Mouse (Mus musculus) limb, embryonic 11.5 days (tissue): ENCODE data around the gene Gm36210. TPM values are rescaled to one million over a fixed set of nuclear protein-coding genes. Genes with fewer than 3 reads are reported as not detected.

Experiments used
- ATAC-seq: fragments of 200-750 bp; cut with Nextera tagmentation; 2 replicates; pipeline ENCODE4 v1.8.0; 2017; ENCODE audit warnings: low read depth; ENCODE audit not compliant: insufficient number of reproducible peaks, low FRiP score, low TSS enrichment
- DNase-seq: peaks from one replicate; pipeline ENCODE4 v3.0.0-alpha.2; 2015; ENCODE audit warnings: low spot score
- H3K27ac ChIP-seq: fragments of 300-500 bp; sonication (generic); replicated peaks from 2 replicates; pipeline ENCODE4 v1.5.1; 2014; ENCODE audit warnings: low read depth, mild to moderate bottlenecking, low read length
- H3K27me3 ChIP-seq: fragments of 300-500 bp; sonication (generic); 2 replicates; pipeline ENCODE4 v1.6.1; 2014; ENCODE audit warnings: mild to moderate bottlenecking, low read length, mixed read lengths; ENCODE audit not compliant: control insufficient read depth, insufficient read depth
- H3K36me3 ChIP-seq: fragments of 300-500 bp; sonication (generic); 2 replicates; pipeline ENCODE4 v1.6.1; 2014; ENCODE audit warnings: mild to moderate bottlenecking, low read length, moderate library complexity, mixed read lengths; ENCODE audit not compliant: control insufficient read depth, insufficient read depth
- H3K4me1 ChIP-seq: fragments of 300-500 bp; sonication (generic); 2 replicates; pipeline ENCODE4 v1.6.1; 2014; ENCODE audit warnings: low read length, mixed read lengths; ENCODE audit not compliant: control insufficient read depth, insufficient read depth
- H3K4me2 ChIP-seq: fragments of 300-500 bp; sonication (generic); 2 replicates; pipeline ENCODE4 v1.6.1; 2014; ENCODE audit warnings: low read depth, mild to moderate bottlenecking, moderate library complexity; ENCODE audit not compliant: severe bottlenecking
- H3K4me3 ChIP-seq: fragments of 300-500 bp; sonication (generic); 2 replicates; pipeline ENCODE4 v1.5.1; 2014; ENCODE audit warnings: low read depth, low read length
- H3K9ac ChIP-seq: fragments of 300-500 bp; sonication (generic); 2 replicates; pipeline ENCODE4 v1.6.1; 2014; ENCODE audit warnings: mild to moderate bottlenecking, low read length
- H3K9me3 ChIP-seq: fragments of 300-500 bp; sonication (generic); 2 replicates; pipeline ENCODE4 v1.6.1; 2016; ENCODE audit warnings: low read length; ENCODE audit not compliant: control insufficient read depth
- WGBS: fragments of 180-500 bp; shearing (Covaris S2); extraction: QIAGEN DNeasy Blood & Tissue Kit; methylation state at CpG from one replicate; pipeline ENCODE4 v1.1.7; 2014; 5-methylcytosine and 5-hydroxymethylcytosine counted together
- polyA plus RNA-seq: library from polyadenylated mRNA; unstranded; fragments of >200 nt; fragmentation: Nextera tagmentation; extraction: Ambion mirVana; gene quantifications from 2 replicates; pipeline ENCODE4 v1.2.1, GENCODE M21; 2014

Gm36210 gene
- polyA plus RNA-seq, 1 experiment from 2014 or later: not detected

GRCm38 (mm10) chr7:4853613-4854012 lies 52.7 kb downstream of the Gm36210 start:
- no peak overlapping the region for H3K4me3 ChIP-seq
- no peak for DNase-seq
- WGBS: 77% methylated on average over 3 of the region's 3 CpGs
- no peaks in the 10 kb centered on the region for H3K9me3 ChIP-seq
- H3K9ac ChIP-seq: no peak overlapping the region
- H3K36me3 ChIP-seq: no peaks in the 10 kb centered on the region; the same call in 1 of the 2 replicates
- H3K4me1 ChIP-seq: no peaks in the 10 kb centered on the region
- ATAC-seq: no peak
- no peak overlapping the region for H3K27ac ChIP-seq
- 0 out of 2 replicates have a peak, but pooled peaks cover 2% of the 10 kb centered on the region for H3K27me3 ChIP-seq
- no peak overlapping the region for H3K4me2 ChIP-seq

GRCm38 (mm10) chr7:4851315-4851688 lies 55.0 kb downstream of the Gm36210 start:
- Histone ChIP-seq H3K9me3 (no peaks in the 10 kb centered on the region), H3K4me1 (no peaks in the 10 kb centered on the region), H3K9ac (no peak overlapping the region), H3K36me3 (no peaks in the 10 kb centered on the region; the same call in 1 of the 2 replicates), H3K4me2 (no peak overlapping the region), H3K27ac (no peak overlapping the region), H3K27me3 (0 out of 2 replicates have a peak, but pooled peaks cover 2% of the 10 kb centered on the region), H3K4me3 (no peak overlapping the region)
- DNase-seq: no peak
- 69% methylated on average over 8 of the region's 8 CpGs for WGBS
- no peak for ATAC-seq

- H3K27me3 ChIP-seq: 0 out of 2 replicates have a peak, but pooled peaks cover 2% of the 10 kb centered on the region
- 77% methylated on average over 11 of the region's 11 CpGs for WGBS
Observed at GRCm38 (mm10) chr7:4850621-4851314, 55.5 kb downstream of the Gm36210 start.

DNA sequence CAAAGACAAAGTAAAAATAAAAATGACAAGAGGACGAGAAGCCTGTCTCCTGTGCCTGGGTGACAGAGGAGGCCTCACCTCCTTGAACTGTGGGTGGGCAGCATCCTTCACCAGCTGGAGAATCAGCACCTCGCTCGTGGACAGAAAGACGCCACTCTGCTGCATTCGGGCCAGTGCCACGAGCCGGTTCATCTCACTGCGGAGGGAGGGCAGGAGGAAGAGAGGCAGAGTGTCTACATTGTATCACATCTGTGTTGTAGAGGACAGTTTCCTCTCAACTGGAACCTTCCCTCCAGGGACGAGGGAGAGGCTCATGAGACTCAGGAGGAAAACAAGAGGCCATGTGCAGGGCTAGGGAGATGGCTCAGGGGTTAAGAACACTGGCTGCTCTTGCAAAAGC lies 56.9 kb downstream of the Gm36210 start:
- H3K27ac ChIP-seq: no peak overlapping the region
- no peaks in the 10 kb centered on the region; the same call in 1 of the 2 replicates for H3K36me3 ChIP-seq
- no peaks in the 10 kb centered on the region for H3K9me3 ChIP-seq
- H3K4me2 ChIP-seq: no peak overlapping the region
- DNase-seq (no peak), ATAC-seq (no peak)
- no peak overlapping the region for H3K9ac ChIP-seq
- WGBS: 51% methylated on average over 9 of the region's 9 CpGs
- no peak overlapping the region for H3K4me3 ChIP-seq
- H3K27me3 ChIP-seq: peaks cover 12% of the 10 kb centered on the region
- H3K4me1 ChIP-seq: peaks cover 3% of the 10 kb centered on the region; the same call in 1 of the 2 replicates

More at GRCm38 (mm10) chr7:4850621-4851314, 55.5 kb downstream of the Gm36210 start:
- H3K4me3 ChIP-seq: no peak overlapping the region
- DNase-seq: no peak
- no peak overlapping the region for H3K27ac ChIP-seq
- H3K4me2 ChIP-seq: no peak overlapping the region
- H3K4me1 ChIP-seq: no peaks in the 10 kb centered on the region
- no peak overlapping the region for H3K9ac ChIP-seq
- H3K9me3 ChIP-seq: no peaks in the 10 kb centered on the region
- H3K36me3 ChIP-seq: no peaks in the 10 kb centered on the region; the same call in 1 of the 2 replicates
- no peak for ATAC-seq

Other genes starting within 250 kb of the Gm36210 start
- 4.9 and 6.5 TPM in 2 replicates for gene Ppp6r1, start 247.5 kb downstream of the Gm36210 start, polyA plus RNA-seq
- 104 and 112 TPM in 2 replicates for gene Hspbp1, start 221.4 kb downstream of the Gm36210 start, polyA plus RNA-seq
- gene Brsk1, start 215.9 kb downstream of the Gm36210 start, polyA plus RNA-seq: 1.7 and 2.5 TPM in 2 replicates
- gene Tmem150b, start 181.3 kb downstream of the Gm36210 start, polyA plus RNA-seq: 0.16 and 0.19 TPM in 2 replicates
- gene Kmt5c, start 166.4 kb downstream of the Gm36210 start, polyA plus RNA-seq: 76.2 and 80.5 TPM in 2 replicates
- gene Cox6b2, start 153.4 kb downstream of the Gm36210 start, polyA plus RNA-seq: 36.9 and 38.4 TPM in 2 replicates
- gene Fam71e2, start 135.2 kb downstream of the Gm36210 start, polyA plus RNA-seq: not detected in 2 replicates
- gene Il11, start 123.7 kb downstream of the Gm36210 start, polyA plus RNA-seq: not detected in 2 replicates
- 0.41 TPM in 1 of 2 replicates, not detected in the other for gene Tmem190, start 123.6 kb downstream of the Gm36210 start, polyA plus RNA-seq
- gene Tmem238, start 116.9 kb downstream of the Gm36210 start, polyA plus RNA-seq: 2.1 and 2.6 TPM in 2 replicates
- 266 and 269 TPM in 2 replicates for gene Rpl28, start 113.6 kb downstream of the Gm36210 start, polyA plus RNA-seq
- 527 and 540 TPM in 2 replicates for gene Ube2s, start 93.9 kb downstream of the Gm36210 start, polyA plus RNA-seq
- gene Shisa7, start 61.8 kb downstream of the Gm36210 start, polyA plus RNA-seq: 0.20 and 0.44 TPM in 2 replicates
- 2.8 and 3.5 TPM in 2 replicates for gene Isoc2b, start 36.3 kb downstream of the Gm36210 start, polyA plus RNA-seq
- gene Isoc2a, start 29.4 kb downstream of the Gm36210 start, polyA plus RNA-seq: 0.63 and 0.84 TPM in 2 replicates
- gene Zfp628, start 8.7 kb upstream of the Gm36210 start, polyA plus RNA-seq: 3.8 and 4.2 TPM in 2 replicates
- gene Nat14, start 15.5 kb upstream of the Gm36210 start, polyA plus RNA-seq: 1.9 and 2.9 TPM in 2 replicates
- gene Ssc5d, start 19.3 kb upstream of the Gm36210 start, polyA plus RNA-seq: 1.7 and 1.9 TPM in 2 replicates
- 0.08 and 0.18 TPM in 2 replicates for gene Sbk2, start 57.9 kb upstream of the Gm36210 start, polyA plus RNA-seq
- 0.04 TPM in 1 of 2 replicates, not detected in the other for gene Sbk3, start 64.7 kb upstream of the Gm36210 start, polyA plus RNA-seq
- gene Zfp579, start 89.6 kb upstream of the Gm36210 start, polyA plus RNA-seq: 33.3 and 39.2 TPM in 2 replicates
- 9.3 and 9.6 TPM in 2 replicates for gene Zfp524, start 107.9 kb upstream of the Gm36210 start, polyA plus RNA-seq
- 51.1 and 52.6 TPM in 2 replicates for gene Fiz1, start 108.2 kb upstream of the Gm36210 start, polyA plus RNA-seq
- gene Gm44973, start 109.0 kb upstream of the Gm36210 start, polyA plus RNA-seq: 0.45 and 1.4 TPM in 2 replicates
- gene Zfp865, start 113.9 kb upstream of the Gm36210 start, polyA plus RNA-seq: 7.5 and 8.2 TPM in 2 replicates
- 12.5 and 14.4 TPM in 2 replicates for gene Ccdc106, start 114.0 kb upstream of the Gm36210 start, polyA plus RNA-seq
- not detected in 2 replicates for gene 4632433K11Rik, start 127.6 kb upstream of the Gm36210 start, polyA plus RNA-seq
- gene Zfp784, start 131.9 kb upstream of the Gm36210 start, polyA plus RNA-seq: 2.7 and 4.1 TPM in 2 replicates
- gene Zfp580, start 145.0 kb upstream of the Gm36210 start, polyA plus RNA-seq: 31.8 and 32.9 TPM in 2 replicates
- 193 and 203 TPM in 2 replicates for gene U2af2, start 155.6 kb upstream of the Gm36210 start, polyA plus RNA-seq
- gene Epn1, start 173.7 kb upstream of the Gm36210 start, polyA plus RNA-seq: 60.1 and 62.2 TPM in 2 replicates
- not detected in 2 replicates for gene Rfpl4, start 210.4 kb upstream of the Gm36210 start, polyA plus RNA-seq
- 0.29 TPM in 1 of 2 replicates, not detected in the other for gene Rasl2-9, start 219.4 kb upstream of the Gm36210 start, polyA plus RNA-seq
- 0.01 TPM in 1 of 2 replicates, not detected in the other for gene Vmn1r55, start 243.2 kb upstream of the Gm36210 start, polyA plus RNA-seq